ENCODE assay signal across 8 mouse cellular contexts in the genomic region with DNA sequence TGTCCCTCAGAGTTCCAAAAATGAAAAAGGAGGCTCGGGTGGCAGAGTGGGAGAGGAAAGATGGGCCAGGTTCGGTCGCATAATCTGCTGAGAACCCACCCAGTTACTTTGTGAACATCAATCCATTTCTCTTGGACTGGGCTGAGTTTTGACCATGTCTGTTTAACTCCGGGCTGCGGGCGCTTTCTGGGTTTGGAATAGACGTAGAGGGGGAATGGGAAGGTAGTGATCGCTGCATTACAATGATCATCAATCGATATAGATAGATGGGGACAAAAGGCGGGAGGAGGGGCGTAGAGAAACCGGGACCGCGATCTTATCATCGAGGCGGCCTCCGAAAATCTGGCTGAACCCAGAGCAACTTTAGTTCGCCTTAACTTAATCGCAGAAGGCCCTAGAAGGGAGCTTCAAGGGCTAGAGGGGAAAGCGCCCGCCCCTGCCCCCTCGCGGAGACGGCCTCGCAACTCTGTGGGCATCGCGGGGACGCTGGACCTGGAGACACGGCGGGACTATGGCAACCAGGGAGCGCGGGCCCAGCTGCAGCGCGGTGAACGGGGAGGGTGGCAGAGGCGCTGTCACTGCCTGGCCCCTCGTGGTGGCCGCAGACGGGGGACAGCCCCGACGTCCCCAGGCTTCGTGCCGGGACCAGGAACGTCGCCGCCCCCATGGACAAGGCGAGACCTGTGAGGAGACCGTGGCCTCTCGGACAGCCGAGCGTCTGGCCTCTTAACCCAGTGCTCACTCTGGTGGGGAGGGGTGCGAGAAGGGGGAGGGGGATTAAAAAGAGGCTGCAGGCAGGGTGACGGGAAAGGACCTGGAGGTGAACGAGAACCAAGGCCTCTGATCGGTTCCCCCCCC. TPM values are rescaled to one million over a fixed set of nuclear protein-coding genes. Genes with fewer than 3 reads are reported as not detected.
DNase-seq lines count a peak whose midpoint lies in the region; ATAC-seq and TF ChIP-seq lines count a peak whose summit lies in the region.

No protein-coding gene starts in this region.

- no peak for TF ChIP-seq CTCF in liver, adult 2 months (IDR thresholded peaks at IDR 0.05; ENCODE audit: low read depth, low read length)

- no peaks in the 10 kb centered on the region; the same call in 1 of the 2 replicates for H3K79me2 ChIP-seq in liver, adult 2 months (ENCODE audit: control insufficient read depth, insufficient read depth, low read length)

- no peaks in the 10 kb centered on the region for H3K27me3 ChIP-seq in liver, adult 2 months (ENCODE audit: control insufficient read depth, insufficient read depth, low read length)
- H3K27me3 ChIP-seq in embryonic facial prominence, embryonic 15.5 days, result peaks cover 40% of the 10 kb centered on the region
- H3K27me3 ChIP-seq in neural tube, embryonic 15.5 days (replicated peaks), result 0 out of 2 replicates have a peak, but pooled peaks cover 10% of the 10 kb centered on the region

- H3K4me3 ChIP-seq in liver, adult 2 months (ENCODE audit: insufficient read depth, low read depth, low read length), result peak overlapping the region; percentile 54
- peak overlapping the region; percentile 37 for H3K4me3 ChIP-seq in embryonic facial prominence, embryonic 15.5 days (replicated peaks)
- peak overlapping the region; percentile 34 for H3K4me3 ChIP-seq in neural tube, embryonic 15.5 days (replicated peaks)

- no peak overlapping the region for H3K27ac ChIP-seq in liver, adult 2 months (replicated peaks; ENCODE audit: insufficient read depth, low read depth, low read length)
- no peak overlapping the region for H3K27ac ChIP-seq in embryonic facial prominence, embryonic 15.5 days (replicated peaks)
- peak overlapping the region; percentile 24; the same call in 1 of the 2 replicates for H3K27ac ChIP-seq in neural tube, embryonic 15.5 days (replicated peaks)

- DNase-seq in liver, adult 2 months (ENCODE audit: extremely low read depth, low read depth, low spot score), result no peak
- DNase-seq in liver, result no peak
- DNase-seq in kidney, postnatal 4 days, result peak; percentile 72 to 82
- DNase-seq in cerebellum, postnatal 25 days, result no peak
- DNase-seq in thymus, postnatal 25 days, result no peak
- DNase-seq in adrenal gland, adult 2 months, result no peak

- H3K36me3 ChIP-seq in liver, adult 2 months (ENCODE audit: control insufficient read depth, insufficient read depth, low read length), result no peaks in the 10 kb centered on the region; the same call in 1 of the 2 replicates
- H3K36me3 ChIP-seq in embryonic facial prominence, embryonic 15.5 days, result no peaks in the 10 kb centered on the region
- H3K36me3 ChIP-seq in neural tube, embryonic 15.5 days, result no peaks in the 10 kb centered on the region

- no peaks in the 10 kb centered on the region for H3K9me3 ChIP-seq in embryonic facial prominence, embryonic 15.5 days (replicated peaks)
- H3K9me3 ChIP-seq in neural tube, embryonic 15.5 days (replicated peaks), result no peaks in the 10 kb centered on the region

- H3K4me1 ChIP-seq in liver, adult 2 months (ENCODE audit: control insufficient read depth, insufficient read depth, low read length), result peaks cover 4% of the 10 kb centered on the region
- H3K4me1 ChIP-seq in embryonic facial prominence, embryonic 15.5 days, result peaks cover 9% of the 10 kb centered on the region
- H3K4me1 ChIP-seq in neural tube, embryonic 15.5 days, result peaks cover 26% of the 10 kb centered on the region

- TF ChIP-seq POLR2A in liver, adult 2 months (IDR thresholded peaks at IDR 0.05; ENCODE audit: extremely low read depth, insufficient read depth, low read length), result no peak

- WGBS in liver, adult 2 months, result 34% methylated on average over 52 of the region's 55 CpGs
- 8% methylated on average over 53 of the region's 55 CpGs for WGBS in embryonic facial prominence, embryonic 15.5 days
- WGBS in neural tube, embryonic 15.5 days, result 6% methylated on average over 53 of the region's 55 CpGs

- peak overlapping the region; percentile 73 for H3K9ac ChIP-seq in liver, adult 2 months (ENCODE audit: low read depth, low read length)
- H3K9ac ChIP-seq in embryonic facial prominence, embryonic 15.5 days, result no peak overlapping the region
- H3K9ac ChIP-seq in neural tube, embryonic 15.5 days (replicated peaks), result peak overlapping the region; percentile 37; the same call in 1 of the 2 replicates

- 0 out of 2 replicates have a peak, but pooled peaks have one; percentile 39 for ATAC-seq in embryonic facial prominence, embryonic 15.5 days (ENCODE audit: insufficient number of reproducible peaks, low FRiP score, low TSS enrichment, low read depth)
- peak; percentile 77 for ATAC-seq in neural tube, embryonic 15.5 days (ENCODE audit: low FRiP score)

- peak overlapping the region; percentile 70 for H3K4me2 ChIP-seq in embryonic facial prominence, embryonic 15.5 days (replicated peaks)
- peak overlapping the region; percentile 62 for H3K4me2 ChIP-seq in neural tube, embryonic 15.5 days

RNA-seq across cellular contexts. Expression of a gene that starts 18.5 kb away (rescaled TPM):
- 6.2 and 9.5 TPM in 2 replicates for total RNA-seq in liver, adult 2 months (2014; rRNA removed)
- 19.4 and 22.7 TPM in 2 replicates for polyA plus RNA-seq in liver, adult 2 months (2012; rRNA removed)
- polyA plus RNA-seq in embryonic facial prominence, embryonic 15.5 days (2015; fragmentation: Nextera tagmentation; extraction: Ambion mirVana), result 0.91 and 1.1 TPM in 2 replicates
- 11.6 and 11.7 TPM in 2 replicates for polyA plus RNA-seq in neural tube, embryonic 15.5 days (2015; fragmentation: Nextera tagmentation; extraction: Ambion mirVana)
- under 1 TPM in 1 of 2 experiments, not detected in 1; 0.17 TPM for total RNA-seq in adrenal gland, adult 2 months (2021)
- 0.02 TPM in 1 of 2 replicates, not detected in the other for polyA plus RNA-seq in adrenal gland, adult 2 months (2012; rRNA removed)

Comparison
In these comparisons a context has a peak if more than half of its experiments do, and no peak if none do; other contexts are left out.
1. DNase-seq: peak in kidney, postnatal 4 days (2 of 2); none in liver, adult 2 months (single experiment), liver (single experiment), cerebellum, postnatal 25 days (0 of 2), thymus, postnatal 25 days (single experiment) and adrenal gland, adult 2 months (single experiment).
2. Peak in every context shown above with its lines, with median percentiles within 50 percentile points of each other: H3K4me3 ChIP-seq.